Mouse (Mus musculus): Measurements from ENCODE around the gene Lgals3bp.

- TF ChIP-seq POLR2A (IDR thresholded peaks at IDR 0.05; ENCODE audit: borderline replicate concordance, control insufficient read depth, low read depth, low read length) (no peak), CTCF (IDR thresholded peaks at IDR 0.05; ENCODE audit: control insufficient read depth, insufficient read depth, low read length) (no peak)
These were observed 47.2 kb downstream of the Lgals3bp start for GRCm38 (mm10) chr11:118354636-118355191.

Measured in bone marrow, adult 2 months (tissue).